Mouse (Mus musculus) hindbrain, embryonic 10.5 days (tissue): ENCODE results near the gene Ptrhd1. TPM values are rescaled to one million over a fixed set of nuclear protein-coding genes. Genes with fewer than 3 reads are reported as not detected.
A peak's percentile ranks its signal among the peaks of the same experiment; 100 is the strongest.

Experiments used
- DNase-seq: peaks from one replicate; pipeline ENCODE4 v3.0.0-alpha.2; 2017; ENCODE audit warnings: low spot score
- H3K27ac ChIP-seq: fragments of 300-500 bp; sonication (generic); 2 replicates; pipeline ENCODE4 v1.5.1; 2016; ENCODE audit warnings: mild to moderate bottlenecking, moderate library complexity
- H3K27me3 ChIP-seq: fragments of 300-500 bp; sonication (generic); 2 replicates; pipeline ENCODE4 v1.6.1; 2016; ENCODE audit warnings: mild to moderate bottlenecking; ENCODE audit not compliant: poor library complexity, insufficient read depth, severe bottlenecking
- H3K36me3 ChIP-seq: fragments of 300-500 bp; sonication (generic); 2 replicates; pipeline ENCODE4 v1.6.1; 2016; ENCODE audit warnings: mild to moderate bottlenecking, moderate library complexity
- H3K4me1 ChIP-seq: fragments of 300-500 bp; sonication (generic); replicated peaks from 2 replicates; pipeline ENCODE4 v1.6.1; 2016; ENCODE audit warnings: mild to moderate bottlenecking
- H3K4me3 ChIP-seq: fragments of 300-500 bp; sonication (generic); 2 replicates; pipeline ENCODE4 v1.5.1; 2016; ENCODE audit warnings: mild to moderate bottlenecking, moderate library complexity
- H3K9me3 ChIP-seq: fragments of 300-500 bp; sonication (generic); 2 replicates; pipeline ENCODE4 v1.6.1; 2016; ENCODE audit warnings: mild to moderate bottlenecking, moderate library complexity
- WGBS: fragments of 180-500 bp; shearing (Covaris S2); methylation state at CpG from one replicate; pipeline ENCODE4 v1.1.7; 2016; 5-methylcytosine and 5-hydroxymethylcytosine counted together
- polyA plus RNA-seq: library from polyadenylated mRNA; unstranded; fragments of >200 nt; fragmentation: Nextera tagmentation; extraction: Ambion mirVana; gene quantifications from 2 replicates; pipeline ENCODE4 v1.2.1, GENCODE M21; 2016

The Ptrhd1 gene
- polyA plus RNA-seq = 6.6 and 7.1 TPM in 2 replicates

DNA sequence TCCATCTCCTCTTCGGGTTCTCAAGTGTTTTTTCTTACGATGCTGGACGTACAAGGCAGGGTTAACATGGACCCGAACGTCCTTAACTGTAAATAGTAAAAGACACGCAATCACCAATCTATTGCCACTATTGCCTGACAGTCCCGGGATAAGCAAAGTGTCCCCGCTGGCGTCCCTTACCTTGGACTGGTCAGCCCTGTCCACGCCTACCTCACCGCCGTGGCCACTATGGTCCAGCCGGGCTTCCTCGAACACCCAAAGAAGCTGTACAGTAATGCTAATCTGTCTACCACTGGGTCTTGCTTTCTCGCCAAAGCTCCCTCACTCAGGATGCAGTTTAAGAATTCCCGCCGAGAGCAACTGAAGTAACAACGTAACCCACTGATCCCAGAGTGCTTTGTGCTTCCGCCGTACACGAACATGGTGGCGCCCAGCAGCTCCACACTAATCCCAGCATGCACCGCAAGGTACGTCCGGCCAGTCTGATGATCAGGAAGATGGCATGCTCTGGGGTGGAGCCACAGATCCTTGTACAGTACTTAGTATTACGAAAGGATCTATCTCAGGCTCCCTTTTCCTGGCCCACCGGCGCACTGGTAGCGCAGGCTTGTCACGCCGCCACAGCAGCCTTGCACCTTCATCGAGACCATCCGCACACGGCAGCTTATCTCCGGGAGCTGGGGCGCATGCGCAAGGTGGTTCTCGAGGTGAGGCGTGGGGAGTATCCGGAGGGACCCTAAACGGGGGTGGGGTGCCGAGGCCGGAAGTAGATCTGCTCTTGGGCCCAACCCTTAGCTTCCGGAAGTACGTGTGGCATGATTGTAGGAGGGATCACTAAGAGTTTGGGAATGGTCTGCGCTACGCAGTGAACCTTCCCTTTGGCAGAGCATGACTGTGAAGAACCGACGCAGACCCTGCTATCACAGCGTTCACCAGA lies at the start of gene Ptrhd1, which contains the start of gene Cenpo:
TSS of gene Ptrhd1 (plus strand) at position 456 of the 937 bp plus-strand sequence.
TSS of gene Cenpo (minus strand) at position 723 of the 937 bp plus-strand sequence.
- WGBS = under 1% methylated on average over 50 of the region's 50 CpGs
- H3K4me3 ChIP-seq = peak within 1 kb of the TSS; percentile 80
- peak; percentile 97 for DNase-seq

DNA sequence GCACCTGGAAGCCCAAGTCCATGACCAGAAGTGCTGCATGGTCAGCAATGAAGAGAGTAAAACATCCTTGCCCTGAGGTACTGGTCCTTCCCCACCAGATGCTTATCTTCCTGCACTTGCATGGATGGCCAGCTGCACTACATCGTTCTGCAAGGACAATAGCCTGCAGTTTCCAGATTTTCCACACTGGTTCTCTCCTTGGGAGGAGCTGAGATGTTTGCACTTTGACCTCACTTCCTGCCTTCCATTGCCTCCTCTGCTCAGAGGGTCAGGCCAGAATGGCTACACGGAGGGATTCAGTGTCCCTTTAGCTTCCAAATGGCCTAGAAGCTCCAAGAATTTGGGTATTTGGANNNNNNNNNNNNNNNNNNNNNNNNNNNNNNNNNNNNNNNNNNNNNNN lies 49.2 kb upstream of the Ptrhd1 start:
- no peak for DNase-seq

More for the DNA sequence above, at the start of gene Ptrhd1, which contains the start of gene Cenpo:
- no peaks in the 10 kb centered on the region for H3K27me3 ChIP-seq
- peak within 1 kb of the TSS; percentile 97 for H3K27ac ChIP-seq
- H3K4me1 ChIP-seq = peaks cover 12% of the 10 kb centered on the region
- H3K36me3 ChIP-seq = peaks cover 47% of the 10 kb centered on the region
- H3K9me3 ChIP-seq = no peaks in the 10 kb centered on the region

DNA sequence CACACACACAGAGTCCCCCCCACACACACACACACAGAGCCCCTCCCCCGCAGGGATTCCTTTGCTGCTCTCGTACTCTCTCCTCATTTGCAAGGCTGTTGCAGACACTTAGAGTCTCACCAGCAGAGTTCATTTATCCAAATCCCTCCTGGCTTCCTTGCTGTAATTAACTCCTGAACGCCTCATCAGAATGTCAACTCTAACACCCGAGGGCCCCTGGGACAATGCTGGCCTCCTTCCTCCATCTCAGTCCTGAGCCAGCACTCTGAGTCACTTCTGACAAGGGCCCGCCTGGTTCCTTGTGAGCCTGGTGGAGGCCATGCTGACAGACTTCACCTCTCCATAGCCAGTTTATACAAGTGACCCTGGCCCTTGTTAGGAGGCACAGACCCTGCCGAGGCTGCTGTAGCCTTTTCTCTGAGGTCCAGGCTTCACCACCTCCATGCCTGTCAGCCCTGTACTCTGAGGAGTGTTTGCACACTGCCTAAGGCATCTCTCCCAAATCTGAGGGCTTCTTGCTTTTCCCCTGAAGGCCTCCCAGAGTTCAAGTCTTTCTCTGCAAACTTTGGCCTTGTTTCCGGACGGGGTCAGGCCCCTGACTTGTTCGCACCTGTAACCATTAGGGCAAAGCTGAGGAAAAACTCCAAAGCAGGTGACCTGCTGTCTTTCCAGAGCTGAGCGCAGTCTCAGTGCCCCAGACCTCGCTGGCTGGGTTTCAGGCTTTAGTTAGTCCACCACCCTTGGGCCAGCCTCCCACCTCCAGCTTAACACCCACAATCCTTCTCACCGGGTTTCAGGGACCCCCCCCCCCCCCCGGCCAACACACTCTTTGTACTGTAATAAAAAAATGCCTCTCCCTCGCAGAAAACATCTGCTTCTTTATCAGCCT lies 45.4 kb upstream of the Ptrhd1 start:
- peak; percentile 64 for DNase-seq
- WGBS = 32% methylated on average over 14 of the region's 14 CpGs

More for the DNA sequence above, 49.2 kb upstream of the Ptrhd1 start:
- Histone ChIP-seq H3K27ac (no peak overlapping the region), H3K4me1 (peaks cover 24% of the 10 kb centered on the region), H3K36me3 (0 out of 2 replicates have a peak, but pooled peaks cover 2% of the 10 kb centered on the region), H3K27me3 (no peaks in the 10 kb centered on the region), H3K4me3 (no peak overlapping the region), H3K9me3 (no peaks in the 10 kb centered on the region)
- WGBS = 50% methylated on average over 2 of the region's 2 CpGs

DNA sequence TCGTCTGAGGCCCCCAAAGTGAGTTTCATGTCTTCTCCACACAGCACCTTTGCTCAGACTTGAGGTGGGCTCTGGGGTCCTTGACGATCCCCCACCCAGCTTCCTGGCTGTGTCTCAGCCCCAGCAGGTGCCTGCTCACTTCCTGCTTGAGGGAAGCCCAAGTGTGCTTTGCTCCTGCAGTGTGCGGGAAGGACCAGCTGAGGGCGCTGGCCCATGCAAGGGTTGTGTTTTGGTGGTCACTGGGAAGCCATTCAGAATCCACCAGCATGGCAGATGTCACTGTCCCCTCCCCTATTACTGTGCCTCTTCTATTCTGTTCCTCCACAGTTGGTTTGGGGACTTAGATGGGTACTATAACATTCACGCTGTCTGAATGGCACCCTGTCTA lies 44.8 kb upstream of the Ptrhd1 start:
- 0 out of 2 replicates have a peak, but pooled peaks cover 2% of the 10 kb centered on the region for H3K36me3 ChIP-seq
- no peaks in the 10 kb centered on the region for H3K27me3 ChIP-seq
- peaks cover 35% of the 10 kb centered on the region for H3K4me1 ChIP-seq
- peak overlapping the region; percentile 79; the same call in 1 of the 2 replicates for H3K27ac ChIP-seq
- H3K4me3 ChIP-seq = no peak overlapping the region
- DNase-seq = peak; percentile 59
- 36% methylated on average over 5 of the region's 5 CpGs for WGBS
- H3K9me3 ChIP-seq = no peaks in the 10 kb centered on the region

More for the DNA sequence above, 45.4 kb upstream of the Ptrhd1 start:
- Histone ChIP-seq H3K27me3 (no peaks in the 10 kb centered on the region), H3K36me3 (0 out of 2 replicates have a peak, but pooled peaks cover 2% of the 10 kb centered on the region), H3K4me3 (no peak overlapping the region), H3K27ac (peak overlapping the region; percentile 79), H3K4me1 (peaks cover 35% of the 10 kb centered on the region), H3K9me3 (no peaks in the 10 kb centered on the region)

DNA sequence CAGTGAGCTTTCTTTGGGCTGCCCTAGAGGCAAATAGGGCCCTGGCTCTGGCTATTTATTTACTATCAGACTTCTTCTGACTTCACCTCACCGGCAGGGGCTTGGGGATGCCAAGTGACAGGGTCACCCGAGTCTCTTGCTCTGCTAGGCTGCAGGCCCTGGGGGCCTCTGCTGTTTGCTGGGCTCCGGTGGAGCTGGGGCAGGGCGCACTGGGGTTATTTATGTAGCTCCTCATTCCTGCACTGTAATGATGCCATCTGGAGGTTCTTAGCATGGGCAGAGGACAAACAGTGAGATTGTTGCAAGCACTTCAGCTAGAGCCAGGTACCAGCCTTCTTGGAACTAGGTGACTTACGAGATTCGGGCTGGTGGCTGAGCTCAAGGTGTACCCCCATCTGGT lies 41.3 kb upstream of the Ptrhd1 start:
- Histone ChIP-seq H3K4me3 (no peak overlapping the region), H3K36me3 (peaks cover 13% of the 10 kb centered on the region; the same call in 1 of the 2 replicates), H3K4me1 (peaks cover 33% of the 10 kb centered on the region), H3K27me3 (no peaks in the 10 kb centered on the region), H3K27ac (peak overlapping the region; percentile 17; the same call in 1 of the 2 replicates), H3K9me3 (no peaks in the 10 kb centered on the region)
- no peak for DNase-seq
- WGBS = 66% methylated on average over 6 of the region's 6 CpGs

DNA sequence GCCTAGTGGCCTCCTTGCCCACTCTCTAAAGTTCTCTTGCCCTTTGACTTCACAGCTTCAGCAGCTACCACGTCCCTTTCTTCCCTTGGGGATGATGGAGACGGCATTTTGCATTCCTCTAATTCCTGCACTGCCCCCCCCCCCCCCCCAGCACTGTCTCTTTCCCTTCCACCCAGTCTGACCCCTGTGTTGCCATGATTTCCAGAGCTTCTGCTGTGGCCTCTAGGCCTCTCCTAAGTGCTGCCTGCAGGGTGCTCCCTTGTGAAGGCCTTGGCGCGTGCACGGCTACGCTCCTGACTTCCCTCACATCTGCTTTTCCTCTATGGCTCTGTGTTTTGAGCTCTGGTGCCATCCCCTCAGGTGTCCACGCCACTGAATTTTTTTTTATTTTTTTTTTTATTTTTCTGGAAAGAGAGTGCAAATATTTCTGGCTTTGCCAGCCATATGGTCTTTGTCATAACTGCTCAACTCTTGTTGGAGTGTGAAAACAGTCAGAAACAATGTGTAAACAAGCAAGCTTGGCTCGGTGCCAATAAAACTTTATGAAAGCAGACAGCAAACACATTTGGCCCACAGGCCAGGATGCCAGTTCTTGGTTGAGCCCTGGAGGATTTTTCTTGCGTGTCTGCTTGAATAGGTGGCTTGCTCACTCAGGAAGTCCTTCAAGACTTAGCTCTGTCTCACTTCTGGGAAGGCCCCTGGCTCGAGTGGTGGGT lies 40.6 kb upstream of the Ptrhd1 start:
- H3K27ac ChIP-seq = peak overlapping the region; percentile 17; the same call in 1 of the 2 replicates
- H3K4me1 ChIP-seq = peaks cover 27% of the 10 kb centered on the region
- peak; percentile 29 for DNase-seq
- 53% methylated on average over 10 of the region's 10 CpGs for WGBS
- H3K36me3 ChIP-seq = peaks cover 16% of the 10 kb centered on the region; the same call in 1 of the 2 replicates
- H3K27me3 ChIP-seq = no peaks in the 10 kb centered on the region
- no peaks in the 10 kb centered on the region for H3K9me3 ChIP-seq
- no peak overlapping the region for H3K4me3 ChIP-seq

DNA sequence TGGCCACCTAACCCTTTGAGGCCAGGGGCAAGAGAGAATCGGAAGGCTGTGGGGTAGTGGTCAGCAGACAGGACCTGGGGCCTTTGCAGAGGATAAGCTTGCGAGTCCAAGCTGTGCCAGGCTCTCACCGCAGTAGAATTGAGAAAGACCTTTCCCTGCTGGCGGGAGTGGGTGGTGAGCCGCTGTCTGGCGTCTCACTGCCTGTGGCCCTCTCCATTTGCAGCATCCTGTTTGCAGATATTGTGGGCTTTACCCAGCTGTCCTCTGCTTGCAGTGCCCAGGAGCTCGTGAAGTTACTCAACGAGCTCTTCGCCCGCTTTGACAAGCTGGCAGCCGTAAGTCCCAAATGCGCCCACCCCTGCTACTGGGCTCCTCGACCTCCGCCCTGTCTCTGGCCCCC lies 39.2 kb upstream of the Ptrhd1 start:
- Histone ChIP-seq H3K9me3 (no peaks in the 10 kb centered on the region), H3K36me3 (peaks cover 19% of the 10 kb centered on the region), H3K27ac (no peak overlapping the region), H3K4me1 (peaks cover 14% of the 10 kb centered on the region), H3K27me3 (no peaks in the 10 kb centered on the region), H3K4me3 (no peak overlapping the region)
- DNase-seq = no peak
- 89% methylated on average over 14 of the region's 14 CpGs for WGBS

DNA sequence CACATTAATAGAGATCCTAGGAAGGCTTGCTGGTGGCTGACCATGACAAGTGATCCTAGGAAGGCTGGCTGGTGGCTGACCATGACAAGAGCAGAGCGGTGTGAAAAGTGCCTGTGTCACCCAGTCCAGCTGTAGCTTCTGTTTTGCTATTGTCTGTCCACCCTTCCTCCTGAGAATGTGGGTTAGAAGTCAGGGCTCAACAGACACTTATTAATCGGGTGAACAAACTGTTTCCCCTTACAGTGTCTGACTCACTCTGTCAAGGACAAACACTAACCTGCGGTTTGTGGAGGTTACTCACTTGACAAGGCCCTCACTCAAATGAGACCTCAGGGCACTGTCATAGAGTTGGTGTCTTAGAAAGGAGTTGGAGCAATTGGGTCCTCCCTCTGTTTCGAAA lies 35.1 kb upstream of the Ptrhd1 start:
- WGBS = 93% methylated on average over 4 of the region's 4 CpGs
- Histone ChIP-seq H3K4me3 (no peak overlapping the region), H3K36me3 (peaks cover 28% of the 10 kb centered on the region), H3K4me1 (peaks cover 9% of the 10 kb centered on the region), H3K27ac (no peak overlapping the region), H3K9me3 (no peaks in the 10 kb centered on the region), H3K27me3 (no peaks in the 10 kb centered on the region)
- DNase-seq = no peak

DNA sequence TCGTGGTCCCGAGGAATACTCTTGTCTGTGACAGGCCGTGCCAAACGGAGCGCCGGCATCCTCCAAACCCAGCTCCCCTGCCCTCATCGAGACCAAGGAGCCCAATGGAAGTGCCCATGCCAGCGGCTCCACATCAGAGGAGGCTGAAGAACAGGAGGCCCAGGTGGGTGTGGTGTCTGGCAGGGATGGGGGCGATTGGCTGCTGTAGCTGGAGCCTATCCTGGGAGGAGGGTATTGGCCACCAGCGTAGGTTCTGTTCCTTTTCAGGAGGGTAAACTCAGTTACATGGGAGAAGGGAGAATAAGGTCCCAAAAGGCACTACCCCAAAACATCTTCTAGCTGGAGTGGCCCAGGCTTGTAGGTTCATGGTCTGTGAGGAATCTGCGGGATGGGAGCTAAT lies 34.6 kb upstream of the Ptrhd1 start:
- H3K9me3 ChIP-seq = no peaks in the 10 kb centered on the region
- H3K36me3 ChIP-seq = peaks cover 28% of the 10 kb centered on the region
- no peak overlapping the region for H3K27ac ChIP-seq
- no peak overlapping the region for H3K4me3 ChIP-seq
- no peaks in the 10 kb centered on the region for H3K27me3 ChIP-seq
- H3K4me1 ChIP-seq = peaks cover 9% of the 10 kb centered on the region
- DNase-seq = no peak
- 95% methylated on average over 11 of the region's 11 CpGs for WGBS

DNA sequence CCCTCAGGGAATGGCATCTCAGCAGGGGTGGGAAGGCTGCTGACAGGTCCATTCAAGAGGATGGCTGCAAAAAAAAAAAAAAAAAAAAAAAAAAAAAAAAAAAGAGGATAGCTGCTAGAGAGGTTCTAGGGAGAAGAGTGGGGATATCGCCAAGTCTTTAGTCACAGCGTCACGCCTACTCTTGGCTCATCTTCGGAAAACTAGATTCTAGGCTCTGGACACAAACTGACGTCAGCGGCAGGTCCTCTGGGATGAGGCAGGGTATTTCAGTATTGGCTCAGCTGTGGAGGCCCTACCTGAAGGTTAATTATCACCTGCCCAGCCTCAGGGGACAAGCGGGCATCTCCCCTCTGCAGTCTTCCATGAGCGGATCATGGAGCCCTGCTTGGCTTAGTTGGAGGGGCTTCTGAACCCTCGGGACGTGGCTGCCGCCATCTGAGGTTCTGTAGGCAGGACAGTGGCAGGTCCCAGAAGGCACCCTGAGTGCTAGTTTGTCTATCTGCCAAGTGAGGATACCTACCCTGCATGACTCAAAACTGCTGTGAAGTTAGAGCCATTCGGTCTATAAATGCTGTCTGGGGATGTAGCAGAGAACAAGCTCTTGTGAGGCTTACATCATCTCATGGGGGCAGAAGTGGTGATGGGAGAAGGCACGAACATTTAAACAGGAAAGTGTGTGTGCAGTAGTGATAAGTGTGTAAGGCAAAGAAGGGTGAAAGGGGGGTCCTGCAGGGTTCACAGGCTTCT lies 32.2 kb upstream of the Ptrhd1 start:
- 89% methylated on average over 13 of the region's 13 CpGs for WGBS
- no peak overlapping the region for H3K4me3 ChIP-seq
- H3K36me3 ChIP-seq = peaks cover 43% of the 10 kb centered on the region
- no peaks in the 10 kb centered on the region for H3K9me3 ChIP-seq
- DNase-seq = no peak
- peaks cover 9% of the 10 kb centered on the region for H3K4me1 ChIP-seq
- no peaks in the 10 kb centered on the region for H3K27me3 ChIP-seq
- no peak overlapping the region for H3K27ac ChIP-seq

DNA sequence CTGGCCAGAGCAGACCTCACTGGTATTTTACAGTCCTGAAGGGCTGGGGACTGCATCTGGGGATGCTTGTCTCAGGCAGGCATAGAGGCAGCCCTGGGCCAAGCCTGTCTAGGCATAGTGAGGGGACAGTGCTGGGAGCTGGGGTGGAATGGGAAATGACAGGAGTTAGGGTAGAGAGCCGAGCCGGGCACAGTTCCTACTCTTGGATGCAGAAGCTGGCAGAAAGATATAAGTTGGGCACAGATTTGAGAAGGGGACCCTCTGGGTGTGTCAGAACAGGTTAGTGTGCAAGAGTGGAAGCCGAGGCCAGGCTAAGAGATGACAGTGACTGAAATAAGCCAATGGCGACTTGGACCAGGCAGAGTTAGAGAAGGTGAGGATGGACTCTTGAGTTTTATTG lies 31.6 kb upstream of the Ptrhd1 start:
- 91% methylated on average over 4 of the region's 4 CpGs for WGBS
- H3K36me3 ChIP-seq = peaks cover 44% of the 10 kb centered on the region
- no peak for DNase-seq
- H3K9me3 ChIP-seq = no peaks in the 10 kb centered on the region
- no peaks in the 10 kb centered on the region for H3K27me3 ChIP-seq
- no peak overlapping the region for H3K4me3 ChIP-seq
- peaks cover 9% of the 10 kb centered on the region for H3K4me1 ChIP-seq
- H3K27ac ChIP-seq = no peak overlapping the region
